Mouse (Mus musculus) spleen, embryonic (tissue): ENCODE data around the gene Fbxo17.
"Not testable (repeated sequence)": the region's sequence is repeated elsewhere in the genome, so short reads cannot be mapped to it uniquely, and the experiment has no call there.

ENCODE experiments used
- CTCF ChIA-PET: fragments of 350-600 bp; sonication (Branson Sonifier 250); formaldehyde crosslinking; loops from one replicate; lab custom pipeline; 2022; lab: Charles Lee

The Fbxo17 gene

DNA sequence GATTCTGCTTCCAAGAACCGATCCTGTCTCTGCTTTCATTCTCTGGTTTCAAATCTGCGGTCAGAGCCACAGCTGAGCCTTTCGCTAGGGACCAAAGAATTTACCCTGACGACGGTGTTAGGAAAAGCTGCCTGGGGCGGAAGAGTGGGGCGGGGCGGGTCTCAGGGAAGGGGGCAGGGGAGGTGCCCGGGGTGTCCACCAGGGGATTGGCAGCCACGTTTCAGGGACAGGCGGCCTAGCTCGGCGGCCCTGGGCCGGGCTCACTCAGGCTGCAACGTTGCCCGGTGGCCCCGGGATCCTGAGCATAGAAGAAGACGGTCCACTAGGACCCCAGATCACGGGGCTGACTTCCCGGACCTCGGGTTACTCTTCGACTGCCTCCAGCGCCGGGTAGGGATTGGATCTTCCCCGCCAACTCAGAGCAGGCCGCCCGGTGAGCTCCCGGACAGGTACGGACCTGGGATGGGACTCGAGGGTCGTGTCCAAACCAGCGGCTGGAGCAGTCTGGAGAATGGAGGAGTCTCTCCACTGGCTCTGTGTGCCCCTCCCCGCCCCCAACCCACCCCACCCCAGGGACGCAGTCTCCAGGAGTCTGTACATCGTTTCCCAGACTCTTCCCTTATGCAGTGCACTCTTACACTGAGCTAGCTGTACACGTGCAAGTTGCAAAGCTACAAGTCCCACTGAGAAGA is at the start of gene Fbxo17:
TSS of gene Fbxo17 (plus strand) at position 215 of the 692 bp plus-strand sequence.
- CTCF ChIA-PET: interaction anchor here (0.6 kb wide), 1 partner anchor 1307 kb away, joined by 3 read pairs; no protein-coding TSS in a partner anchor

DNA sequence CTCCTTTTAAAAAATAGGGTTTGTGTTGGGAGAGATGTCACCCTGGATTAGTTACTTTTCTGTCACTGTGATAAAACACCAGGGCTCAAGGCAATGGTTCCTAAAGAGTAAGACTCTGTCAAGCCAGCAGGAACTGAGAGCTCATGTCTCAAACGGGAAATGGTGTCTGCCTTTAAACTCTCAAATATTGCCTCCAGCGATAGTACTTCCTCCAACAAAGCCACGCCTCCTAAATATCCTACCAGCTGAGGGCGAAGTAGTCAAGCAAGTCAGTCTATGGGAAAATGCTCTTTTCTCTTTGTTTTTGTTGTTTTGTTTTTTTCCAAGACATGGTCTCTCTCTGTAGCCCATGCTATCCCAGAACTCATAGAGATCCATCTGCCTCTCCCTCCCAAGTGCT is 45.4 kb upstream of the Fbxo17 start:
- CTCF ChIA-PET: no interaction called here

DNA sequence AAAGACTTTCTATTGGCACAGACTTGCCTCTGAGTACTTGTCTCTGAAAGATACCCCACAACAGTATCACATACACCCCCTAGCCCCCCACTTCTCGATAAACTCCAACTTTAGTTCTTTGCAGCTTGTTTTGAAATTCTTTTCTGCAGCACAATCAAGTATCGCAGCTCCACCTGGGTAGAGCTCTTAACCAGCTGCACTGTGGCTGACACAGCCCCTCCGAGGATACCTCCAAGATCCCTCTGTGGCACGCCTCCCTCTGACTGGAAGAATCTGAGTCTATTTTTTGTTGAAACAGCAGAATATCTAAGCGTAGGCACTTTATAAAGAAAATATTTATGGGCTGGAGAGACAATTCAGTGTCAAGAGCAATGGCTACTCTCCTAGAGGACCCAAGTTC is 44.3 kb upstream of the Fbxo17 start:
- CTCF ChIA-PET: no interaction called here

DNA sequence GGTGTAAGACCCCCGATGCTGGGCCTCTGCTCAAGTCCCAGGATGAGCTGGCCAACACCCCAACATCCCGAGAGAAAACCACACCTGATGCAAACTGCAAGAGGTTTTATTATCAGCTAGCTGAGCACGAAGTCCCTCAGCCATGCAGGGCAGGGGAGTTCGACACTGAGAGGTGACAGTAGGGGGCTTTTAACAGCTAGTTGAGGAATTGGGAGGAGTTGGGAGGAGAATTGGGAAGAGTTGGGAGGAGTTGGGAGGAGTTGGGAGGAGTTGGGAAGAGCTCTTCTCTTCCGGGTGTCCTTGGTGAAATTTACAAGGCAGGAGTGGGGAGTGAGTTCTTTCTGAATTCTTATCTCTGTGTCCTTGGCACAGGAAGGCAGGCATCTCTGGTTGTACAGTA is 43.8 kb upstream of the Fbxo17 start:
- CTCF ChIA-PET: not testable (repeated sequence)

DNA sequence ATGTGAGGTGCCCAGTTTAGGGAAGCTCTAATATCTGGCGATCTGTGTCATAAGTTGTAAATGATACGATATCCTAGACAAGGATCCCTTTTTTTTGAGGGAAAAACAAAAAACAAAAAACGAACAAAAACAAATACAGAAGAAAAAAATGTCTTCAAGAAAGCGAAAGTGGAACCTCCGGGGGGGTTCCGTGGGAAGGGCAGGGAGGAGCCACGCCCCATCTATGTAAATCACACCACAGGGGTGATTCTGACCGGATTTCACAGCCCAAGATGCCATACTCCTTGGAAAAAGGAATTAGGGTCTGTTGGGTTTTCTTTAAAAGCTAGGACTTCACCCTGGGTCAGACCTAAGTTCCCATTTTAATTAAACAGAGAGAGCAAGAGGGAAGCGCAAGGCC is 41.6 kb upstream of the Fbxo17 start:
- CTCF ChIA-PET: no interaction called here

DNA sequence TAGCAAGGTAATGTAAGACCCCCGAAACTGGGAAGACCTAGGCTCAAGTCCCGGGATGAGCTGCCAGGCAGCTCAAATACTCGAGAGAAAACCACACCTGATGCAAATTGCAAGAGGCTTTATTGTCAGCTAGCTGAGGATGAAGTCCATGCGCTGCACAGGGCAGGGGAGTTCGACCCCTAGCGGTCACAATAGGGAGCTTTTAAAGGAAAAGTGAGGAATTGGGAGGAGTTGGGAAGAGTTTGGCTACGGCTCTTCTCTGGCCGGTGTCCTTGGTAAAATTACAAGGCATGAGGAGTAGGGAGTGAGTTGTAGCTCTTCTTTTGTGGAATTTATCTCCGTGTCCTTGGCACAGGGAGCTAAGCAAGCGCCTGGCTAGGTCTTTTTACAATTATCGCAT is 40.9 kb upstream of the Fbxo17 start:
- CTCF ChIA-PET: no interaction called here

DNA sequence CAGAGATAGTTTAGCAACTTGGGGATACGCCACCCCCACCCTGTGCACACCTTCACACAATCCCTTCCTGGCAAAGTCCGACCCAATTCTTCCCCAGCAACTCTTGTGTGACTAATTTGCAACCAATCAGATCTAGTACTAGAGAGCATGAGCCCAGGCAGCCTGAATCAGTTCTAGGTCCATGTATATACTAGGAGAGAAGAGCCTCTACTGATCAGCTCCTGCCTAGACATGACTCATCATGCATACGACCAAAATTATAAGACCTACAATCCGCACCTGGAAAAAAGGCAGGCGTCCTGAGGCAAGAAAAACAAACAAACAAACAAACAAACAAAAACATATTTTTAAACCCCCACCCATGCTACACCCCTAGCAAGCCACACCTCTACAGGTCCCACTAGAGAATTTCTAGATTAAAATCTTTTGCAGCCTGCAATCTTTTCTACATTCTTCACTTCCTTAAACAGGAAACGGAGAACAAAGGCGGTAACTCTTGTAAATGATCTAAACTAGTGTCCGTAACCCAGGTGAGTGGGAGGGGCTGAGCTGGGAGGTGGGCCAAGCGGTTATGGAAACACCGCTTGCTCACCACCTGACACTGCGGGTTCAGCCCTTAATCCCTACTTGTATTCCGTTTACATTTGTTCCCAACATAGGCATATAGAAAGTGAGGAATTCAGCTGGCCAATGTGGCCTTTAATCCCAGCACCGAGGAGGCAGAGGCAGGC is 39.6 kb upstream of the Fbxo17 start:
- CTCF ChIA-PET: interaction anchor here (0.5 kb wide), 1 partner anchor 15 kb away, joined by 3 read pairs; no protein-coding TSS in a partner anchor

DNA sequence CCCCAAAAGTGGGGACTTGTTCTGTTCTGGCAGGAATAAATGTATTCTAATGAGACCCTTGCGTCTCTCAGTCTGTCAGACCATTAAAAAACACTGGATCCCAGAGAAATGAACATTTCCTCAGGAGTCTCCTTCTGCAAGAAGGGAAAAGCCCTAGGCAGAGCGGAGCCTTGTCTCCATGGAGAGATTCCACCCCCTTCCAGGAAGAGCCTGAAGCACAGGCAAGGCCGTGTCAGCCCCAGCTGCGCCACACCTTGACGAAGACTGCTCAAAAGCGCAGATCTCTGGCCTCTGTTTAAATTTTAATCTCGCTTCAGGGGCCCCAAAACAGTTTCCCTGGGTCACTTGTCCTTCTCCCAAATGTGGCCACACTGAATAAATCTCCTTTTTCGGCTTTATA is 39.0 kb upstream of the Fbxo17 start:
- CTCF ChIA-PET: no interaction called here

DNA sequence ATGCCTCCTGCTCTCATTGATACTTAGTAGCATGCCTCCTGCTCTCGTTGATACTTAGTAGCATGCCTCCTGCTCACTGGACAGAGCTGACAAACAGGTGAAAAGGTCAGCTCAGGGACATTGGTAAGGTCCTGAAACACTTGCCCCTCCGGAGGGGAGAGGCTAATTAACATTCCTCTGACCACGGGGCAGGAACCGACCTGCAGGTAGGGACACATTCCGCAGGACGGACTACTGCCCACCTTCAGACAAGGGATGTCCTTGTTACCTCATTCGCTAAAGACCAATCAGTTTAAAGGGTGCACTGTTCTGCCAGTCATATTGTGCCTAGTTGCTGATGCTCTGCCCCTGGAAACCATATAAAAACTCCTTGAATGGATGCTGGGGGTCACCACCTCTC is 25.5 kb upstream of the Fbxo17 start:
- CTCF ChIA-PET: no interaction called here

DNA sequence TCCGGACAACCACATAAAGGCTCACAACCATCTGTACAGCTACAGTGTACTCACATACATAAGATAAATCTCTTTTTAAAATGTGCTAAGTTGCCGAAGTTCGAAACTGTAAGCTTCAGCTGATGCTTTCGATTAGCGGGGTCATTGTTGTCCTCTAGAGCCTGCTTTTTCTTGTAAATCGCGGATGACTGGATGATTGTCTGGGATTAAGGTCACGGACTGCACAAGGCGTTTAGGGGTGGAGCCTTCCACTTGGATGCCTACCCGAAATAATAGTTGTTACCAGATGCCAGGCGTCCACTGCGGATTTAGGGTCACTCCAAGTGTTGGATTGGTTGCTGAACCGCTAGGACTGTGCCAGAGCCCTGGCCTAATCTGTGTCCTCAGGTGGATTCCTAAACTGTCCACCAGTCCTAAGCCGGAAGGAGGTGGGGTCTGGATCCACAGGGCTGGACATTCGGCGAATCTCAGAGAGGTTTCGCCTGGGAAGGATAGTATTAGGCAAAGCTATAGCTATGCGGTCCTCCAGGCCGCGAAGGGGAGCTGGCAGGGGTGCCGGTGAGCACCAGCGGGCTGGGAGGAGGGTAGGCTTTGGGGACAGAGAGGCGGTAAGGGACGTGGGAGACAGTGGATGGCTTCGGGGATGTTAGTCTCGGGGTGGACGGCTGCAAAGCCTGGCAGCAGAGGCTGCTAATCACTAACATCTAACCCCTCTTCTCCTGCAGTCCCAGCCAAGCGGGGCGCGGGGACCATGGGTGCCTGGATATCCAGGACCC is 23.9 kb upstream of the Fbxo17 start, which contains the start of gene Fbxo27:
TSS of gene Fbxo27 (plus strand) at position 305 of the 776 bp plus-strand sequence.
- CTCF ChIA-PET: interaction anchor here (0.7 kb wide), 1 partner anchor 16 kb away, joined by 3 read pairs; no protein-coding TSS in a partner anchor

DNA sequence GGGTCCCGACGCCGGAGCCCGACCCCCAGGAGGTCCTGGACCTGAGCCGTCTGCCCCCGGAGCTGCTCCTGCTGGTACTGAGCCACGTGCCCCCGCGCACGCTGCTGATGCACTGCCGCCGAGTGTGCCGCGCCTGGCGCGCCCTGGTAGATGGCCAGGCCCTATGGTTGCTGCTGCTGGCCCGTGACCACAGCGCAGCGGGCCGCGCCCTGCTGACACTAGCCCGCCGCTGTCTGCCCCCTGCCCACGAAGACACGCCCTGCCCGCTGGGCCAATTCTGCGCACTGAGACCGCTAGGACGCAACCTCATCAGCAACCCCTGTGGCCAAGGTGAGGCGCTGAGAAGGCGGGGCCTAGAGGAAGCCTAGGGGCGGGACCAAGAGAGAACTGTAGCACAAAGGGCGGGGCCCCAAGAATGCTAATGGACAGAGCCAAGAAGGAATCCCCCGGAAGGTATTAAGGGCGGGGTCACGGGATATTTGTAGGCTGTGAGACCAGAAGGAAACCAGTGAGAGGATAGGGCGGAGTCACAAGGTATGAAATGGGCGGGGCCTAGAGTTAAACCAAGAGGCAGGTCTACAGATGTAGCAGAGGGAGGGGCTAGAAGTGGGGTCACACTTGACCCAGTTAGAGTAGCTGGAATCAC is 23.2 kb upstream of the Fbxo17 start:
- CTCF ChIA-PET: no interaction called here

DNA sequence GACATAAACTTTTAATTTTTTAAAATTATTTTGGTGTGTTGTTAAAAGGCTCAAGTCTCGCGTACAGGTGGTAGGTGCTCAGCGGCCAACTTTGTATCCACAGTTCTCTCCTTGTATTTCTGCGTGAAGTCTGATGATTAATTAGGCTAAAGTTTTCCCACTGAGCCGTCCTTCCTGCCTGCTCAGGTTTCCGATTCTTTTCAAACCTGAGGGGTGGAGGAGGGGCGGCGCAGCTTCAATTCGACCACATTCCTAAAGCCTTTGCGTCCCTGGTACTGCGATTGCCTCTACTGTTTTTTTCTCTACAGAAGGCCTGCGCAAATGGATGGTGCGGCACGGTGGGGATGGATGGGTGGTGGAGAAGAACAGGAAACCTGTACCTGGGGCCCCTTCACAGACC is 22.2 kb upstream of the Fbxo17 start:
- CTCF ChIA-PET: no interaction called here

DNA sequence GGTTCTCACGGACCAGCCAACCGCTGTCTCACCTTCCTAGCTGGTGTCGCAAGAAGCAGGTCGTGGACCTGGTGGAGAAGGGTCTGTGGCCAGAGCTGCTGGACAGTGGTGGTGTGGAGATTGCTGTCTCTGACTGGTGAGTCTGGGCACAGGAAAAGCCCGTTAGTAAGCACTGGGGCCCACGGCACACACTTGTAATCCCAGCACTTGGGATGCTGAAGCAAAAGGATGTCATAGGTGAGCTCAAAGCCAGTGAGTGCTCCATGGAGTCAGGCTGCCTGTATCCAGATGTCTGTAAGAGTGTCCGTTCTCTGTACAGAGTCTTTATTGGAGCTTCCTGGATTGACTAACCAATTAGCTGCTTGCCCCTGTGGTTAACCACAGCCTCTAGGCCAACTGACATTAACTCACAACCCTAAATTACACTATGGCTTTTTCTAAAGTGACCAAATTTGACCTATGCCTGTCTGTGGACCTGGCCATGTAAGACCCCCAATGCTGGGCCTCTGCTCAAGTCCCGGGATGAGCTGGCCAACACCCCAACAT is 21.6 kb upstream of the Fbxo17 start:
- CTCF ChIA-PET: no interaction called here

DNA sequence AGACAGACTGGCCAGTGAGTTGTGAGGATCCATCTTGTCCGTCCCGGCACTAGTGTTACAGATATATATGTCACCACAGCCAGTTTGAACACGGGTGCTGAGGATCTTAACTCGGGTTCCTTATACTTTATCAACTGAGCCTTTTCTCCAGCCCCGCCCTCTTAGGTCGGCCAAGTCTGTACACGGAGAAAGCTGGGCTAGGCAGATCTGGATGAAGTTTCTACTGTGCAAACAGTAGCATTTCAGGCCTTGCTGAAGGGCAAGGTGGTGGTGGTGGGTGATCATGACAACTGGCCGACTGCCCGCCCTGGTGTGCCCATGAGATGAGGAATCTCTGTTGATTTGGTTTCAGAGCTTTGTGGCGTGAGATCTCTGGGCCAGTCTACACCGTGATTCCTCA is 19.3 kb upstream of the Fbxo17 start:
- CTCF ChIA-PET: no interaction called here

DNA sequence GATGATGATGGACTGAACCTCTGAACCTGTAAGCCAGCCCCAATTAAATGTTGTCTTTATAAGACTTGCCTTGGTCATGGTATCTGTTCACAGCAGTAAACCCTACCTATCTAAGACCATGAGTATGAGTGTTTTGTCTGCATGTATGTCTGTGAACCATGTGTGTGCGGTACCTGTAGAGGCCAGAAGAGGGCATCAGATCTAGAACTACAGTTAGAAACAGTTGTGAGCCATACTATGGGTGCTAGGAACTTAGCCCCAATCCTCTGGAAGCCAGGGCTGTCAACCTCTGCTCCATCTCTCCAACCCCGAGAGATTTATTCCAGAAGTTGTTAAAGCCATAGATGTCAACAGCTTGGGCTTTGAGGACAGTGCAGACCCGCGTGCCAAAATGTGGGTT is 16.3 kb upstream of the Fbxo17 start:
- CTCF ChIA-PET: interaction anchor here (0.6 kb wide), 2 partner anchors 11 to 41 kb away, joined by 4 to 8 read pairs; no protein-coding TSS in a partner anchor

DNA sequence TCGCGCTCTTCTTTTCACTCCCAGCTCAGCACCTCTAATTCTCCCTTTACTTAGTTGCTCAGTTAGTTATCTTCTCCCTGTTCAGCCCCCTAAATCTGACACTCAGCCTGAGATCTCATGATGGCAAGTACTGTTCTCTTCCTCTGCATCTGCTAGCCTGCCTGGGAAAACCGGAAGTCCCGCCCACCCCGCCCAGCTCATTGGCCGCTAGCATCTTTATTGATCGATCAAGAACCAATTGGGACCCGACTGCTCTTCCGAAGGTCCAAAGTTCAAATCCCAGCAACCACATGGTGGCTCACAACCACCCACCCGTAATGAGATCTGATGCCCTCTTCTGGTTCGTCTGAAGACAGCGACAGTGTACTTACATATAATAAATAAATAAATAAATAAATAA is 15.3 kb upstream of the Fbxo17 start:
- CTCF ChIA-PET: not testable (repeated sequence)

DNA sequence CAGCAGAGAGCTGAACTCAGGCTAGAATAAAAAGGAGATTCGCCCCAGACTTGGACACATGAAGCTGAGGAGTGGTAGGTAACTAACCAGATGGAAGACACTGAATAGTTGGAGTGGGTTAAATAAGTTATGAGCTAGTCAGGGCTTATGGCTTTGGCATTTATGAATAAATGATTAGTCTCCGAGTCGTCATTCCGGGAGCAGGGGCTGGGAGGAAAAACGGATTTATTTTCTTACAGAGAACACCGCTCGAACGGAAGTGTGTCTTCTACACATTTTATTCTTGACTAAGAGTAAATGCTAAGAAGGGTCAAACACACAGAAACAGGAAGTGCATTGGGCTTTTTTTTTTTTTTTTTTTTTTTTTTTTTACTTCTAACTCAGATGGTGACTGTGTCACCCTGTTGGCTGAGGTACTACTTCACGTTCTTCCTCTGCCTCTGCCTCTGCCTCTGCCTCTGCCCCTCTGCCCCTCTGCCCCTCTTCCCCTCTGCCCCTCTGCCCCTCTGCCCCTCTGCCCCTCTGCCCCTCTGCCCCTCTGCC is 13.9 kb upstream of the Fbxo17 start:
- CTCF ChIA-PET: no interaction called here

DNA sequence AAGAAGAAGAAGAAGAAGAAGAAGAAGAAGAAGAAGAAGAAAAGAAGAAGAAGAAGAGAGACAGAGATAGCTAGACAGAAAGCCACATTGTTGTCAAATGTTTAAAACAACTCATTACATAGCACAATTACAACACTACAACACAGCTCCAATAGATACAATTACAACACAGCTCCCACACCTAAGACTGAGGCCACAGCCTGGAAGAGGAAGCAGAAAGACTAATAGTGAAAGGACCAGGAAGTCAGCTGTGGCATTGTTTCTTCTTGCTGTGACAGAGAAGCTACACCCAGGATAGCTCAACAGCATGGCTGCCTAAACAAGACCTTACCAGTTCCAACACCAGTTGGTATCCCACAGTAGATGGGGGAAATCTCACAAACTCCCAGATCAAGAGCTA is 7.2 kb upstream of the Fbxo17 start:
- CTCF ChIA-PET: interaction anchor here (0.7 kb wide), 1 partner anchor 107 kb away, joined by 3 read pairs; no protein-coding TSS in a partner anchor

DNA sequence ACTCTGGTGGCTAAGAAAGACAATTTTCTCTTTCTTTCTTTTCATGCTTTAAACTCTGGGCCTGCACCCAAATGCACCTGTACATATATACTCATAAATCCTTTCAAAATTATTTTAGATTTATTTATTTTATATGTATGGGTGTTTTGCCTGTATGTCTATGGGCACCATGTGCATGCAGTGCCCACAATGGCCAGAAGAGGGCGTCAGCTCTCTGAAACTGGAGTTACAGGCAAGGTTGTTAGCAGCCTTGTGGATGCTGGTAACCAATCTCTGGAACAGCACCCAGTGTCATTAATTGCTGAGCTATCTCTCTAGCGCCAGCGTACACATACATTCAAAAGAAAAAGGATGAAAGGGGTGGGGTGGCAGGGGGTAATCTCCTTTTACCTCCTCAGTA is 5.6 kb upstream of the Fbxo17 start:
- CTCF ChIA-PET: no interaction called here

DNA sequence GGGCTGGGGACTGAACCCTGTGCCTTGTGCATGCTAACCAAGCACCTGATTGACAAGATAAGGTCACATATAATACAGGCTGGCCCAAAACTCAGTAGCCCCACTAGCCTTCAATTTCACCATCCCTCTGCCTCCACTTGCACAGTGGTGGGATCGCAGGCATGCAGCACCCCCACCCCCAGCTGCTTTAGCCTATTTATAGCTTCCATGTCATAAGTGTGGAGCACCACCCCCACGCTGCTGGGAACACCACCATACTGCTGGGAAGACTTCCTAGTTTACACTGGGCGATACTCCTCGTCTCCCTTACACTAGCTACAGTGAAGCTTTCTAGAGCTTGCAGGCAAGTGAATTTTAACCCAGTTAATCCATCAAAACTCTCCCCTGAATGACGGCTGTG is 1.9 kb upstream of the Fbxo17 start:
- CTCF ChIA-PET: no interaction called here

DNA sequence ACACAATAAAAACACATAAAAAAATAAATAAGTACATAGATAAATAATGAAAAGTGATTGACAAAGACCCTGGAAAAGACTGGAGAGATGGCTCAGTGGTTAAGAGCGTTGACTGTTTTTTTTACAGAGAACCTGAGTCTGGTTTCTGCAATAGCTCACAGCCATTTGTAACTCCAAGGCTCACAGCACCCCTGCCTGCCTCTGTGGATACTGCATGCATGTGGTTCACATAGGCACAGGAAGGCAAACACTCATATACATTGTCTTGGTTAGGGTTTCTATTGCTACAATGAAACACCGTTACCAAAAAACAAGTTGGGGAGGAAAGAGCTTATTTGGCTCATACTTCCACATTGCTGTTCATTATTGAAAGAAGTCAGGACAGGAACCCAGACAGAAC is 1.0 kb upstream of the Fbxo17 start:
- CTCF ChIA-PET: no interaction called here
